Mouse (Mus musculus) forebrain, embryonic 16.5 days (tissue): ENCODE results near the gene Fxyd7. TPM values are rescaled to one million over a fixed set of nuclear protein-coding genes. Genes with fewer than 3 reads are reported as not detected.

Experiments used
- ATAC-seq: fragments of 200-750 bp; cut with Nextera tagmentation; 2 replicates; pipeline ENCODE4 v1.8.0; 2017; ENCODE audit warnings: mild to moderate bottlenecking, moderate library complexity
- H3K27ac ChIP-seq: fragments of 300-500 bp; sonication (generic); 2 replicates; pipeline ENCODE4 v1.5.1; 2014; ENCODE audit warnings: low read length, control low read depth
- H3K27me3 ChIP-seq: fragments of 300-500 bp; sonication (generic); replicated peaks from 2 replicates; pipeline ENCODE4 v1.6.1; 2014; ENCODE audit warnings: low read length; ENCODE audit not compliant: control insufficient read depth, insufficient read depth
- H3K36me3 ChIP-seq: fragments of 300-500 bp; sonication (generic); 2 replicates; pipeline ENCODE4 v1.6.1; 2014; ENCODE audit not compliant: control insufficient read depth, insufficient read depth
- H3K4me1 ChIP-seq: fragments of 300-500 bp; sonication (generic); replicated peaks from 2 replicates; pipeline ENCODE4 v1.6.1; 2014; ENCODE audit warnings: low read length; ENCODE audit not compliant: control insufficient read depth, insufficient read depth
- H3K4me2 ChIP-seq: fragments of 300-500 bp; sonication (generic); 2 replicates; pipeline ENCODE4 v1.6.1; 2014; ENCODE audit warnings: mild to moderate bottlenecking, low read length, control low read depth
- H3K4me3 ChIP-seq: fragments of 300-500 bp; sonication (generic); replicated peaks from 2 replicates; pipeline ENCODE4 v1.5.1; 2014; ENCODE audit warnings: mild to moderate bottlenecking, low read length, control low read depth
- H3K9ac ChIP-seq: fragments of 300-500 bp; sonication (generic); replicated peaks from 2 replicates; pipeline ENCODE4 v1.6.1; 2014; ENCODE audit warnings: low read depth, low read length, control low read depth
- H3K9me3 ChIP-seq: fragments of 300-500 bp; sonication (generic); 2 replicates; pipeline ENCODE4 v1.6.1; 2016; ENCODE audit warnings: low read length; ENCODE audit not compliant: control insufficient read depth
- WGBS: fragments of 180-500 bp; shearing (Covaris S2); extraction: QIAGEN DNeasy Blood & Tissue Kit; methylation state at CpG from one replicate; pipeline ENCODE4 v1.1.7; 2014; 5-methylcytosine and 5-hydroxymethylcytosine counted together
- polyA plus RNA-seq: library from polyadenylated mRNA; unstranded; fragments of >200 nt; fragmentation: Nextera tagmentation; extraction: Ambion mirVana; gene quantifications from 2 replicates; pipeline ENCODE4 v1.2.1, GENCODE M21; 2015

Fxyd7 gene
- polyA plus RNA-seq, 1 experiment from 2014 or later: 95.0 TPM

DNA sequence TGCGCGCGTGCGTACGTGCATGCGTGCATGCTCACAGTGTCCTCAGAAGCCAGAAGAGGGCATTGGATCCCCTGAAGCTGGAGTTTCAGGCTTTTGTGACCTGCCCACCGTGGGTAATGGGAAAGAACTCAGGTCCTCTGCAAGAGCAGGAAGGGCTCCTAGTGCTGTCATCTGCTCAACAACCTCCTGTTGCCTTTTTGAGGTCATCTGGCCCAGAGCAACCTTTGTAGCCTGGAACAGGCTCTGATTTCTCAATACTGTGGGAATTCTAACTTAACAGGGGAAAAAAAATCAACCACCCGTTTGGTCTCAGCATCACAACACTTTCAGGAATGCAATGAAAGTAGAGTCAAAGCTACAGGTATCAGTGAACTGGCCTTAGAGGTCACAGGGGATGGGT lies 28.4 kb upstream of the Fxyd7 start:
- no peaks in the 10 kb centered on the region for H3K9me3 ChIP-seq
- H3K9ac ChIP-seq: no peak overlapping the region
- no peak overlapping the region for H3K27ac ChIP-seq
- no peak for ATAC-seq
- no peaks in the 10 kb centered on the region for H3K36me3 ChIP-seq
- H3K27me3 ChIP-seq: no peaks in the 10 kb centered on the region
- no peaks in the 10 kb centered on the region for H3K4me1 ChIP-seq
- 92% methylated on average over 8 of the region's 8 CpGs for WGBS
- H3K4me3 ChIP-seq: no peak overlapping the region
- no peak overlapping the region for H3K4me2 ChIP-seq

DNA sequence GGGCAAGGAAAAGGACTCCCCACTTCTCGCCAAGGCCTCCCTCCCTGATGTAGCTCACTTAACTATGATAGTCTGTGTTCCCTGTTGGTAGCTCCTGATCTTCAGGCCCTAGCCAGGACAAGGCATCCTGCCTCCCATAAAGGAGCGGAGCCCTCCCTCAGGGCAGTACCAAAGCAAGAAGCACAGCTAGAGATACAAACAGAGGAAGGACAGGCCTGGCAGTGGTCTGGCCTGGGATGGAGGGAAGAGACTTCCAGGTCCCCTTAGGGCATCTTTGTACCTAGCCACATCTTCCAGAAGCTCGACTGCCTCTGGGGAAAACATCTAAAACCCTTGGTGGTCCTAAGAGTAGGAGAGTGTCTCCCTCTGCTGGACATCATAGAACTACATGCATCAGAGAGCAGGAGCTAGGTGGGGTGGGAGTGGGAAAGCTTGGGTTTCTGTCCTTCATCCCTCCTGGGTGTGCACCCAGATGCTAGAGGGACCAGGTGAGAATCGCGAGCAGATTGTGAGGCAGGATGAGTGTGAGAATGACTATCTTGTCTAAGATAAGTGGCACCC lies 26.7 kb upstream of the Fxyd7 start:
- WGBS: 42% methylated on average over 5 of the region's 5 CpGs
- peak; percentile 43; the same call in 1 of the 2 replicates for ATAC-seq
- no peak overlapping the region for H3K27ac ChIP-seq

DNA sequence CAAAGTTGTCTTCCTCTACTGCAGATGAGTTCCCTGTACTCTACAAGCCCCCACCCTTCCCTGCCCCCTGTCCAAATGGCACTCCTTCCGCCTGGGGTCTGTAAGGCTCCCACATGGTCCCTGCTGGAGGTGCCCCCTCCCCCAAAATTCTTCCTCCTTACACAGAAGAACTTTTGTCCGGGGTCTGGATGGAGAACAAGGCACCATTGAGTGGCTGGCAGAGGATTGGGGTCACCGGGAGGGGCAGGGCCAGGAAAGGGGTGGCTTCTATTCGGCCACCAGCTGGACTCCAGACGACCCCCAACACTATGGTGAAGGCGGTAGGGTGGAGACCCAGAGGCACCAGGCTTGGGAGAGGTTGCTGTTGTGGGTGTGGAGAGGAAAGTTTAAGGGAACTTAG lies 26.2 kb upstream of the Fxyd7 start:
- WGBS: 44% methylated on average over 6 of the region's 6 CpGs
- ATAC-seq: peak; percentile 45
- H3K27ac ChIP-seq: no peak overlapping the region

More for the DNA sequence above, 26.7 kb upstream of the Fxyd7 start:
- H3K4me2 ChIP-seq: no peak overlapping the region
- no peak overlapping the region for H3K9ac ChIP-seq
- H3K4me1 ChIP-seq: no peaks in the 10 kb centered on the region
- H3K4me3 ChIP-seq: no peak overlapping the region
- H3K9me3 ChIP-seq: no peaks in the 10 kb centered on the region
- no peaks in the 10 kb centered on the region for H3K27me3 ChIP-seq
- no peaks in the 10 kb centered on the region for H3K36me3 ChIP-seq

GRCm38 (mm10) chr7:31076492-31076891 lies 25.2 kb upstream of the Fxyd7 start, which contains the start of gene Fxyd3:
Fxyd3 (minus strand) TSS chr7:31076704.
- H3K9ac ChIP-seq: no peak within 1 kb of the TSS
- no peaks in the 10 kb centered on the region for H3K9me3 ChIP-seq
- H3K4me2 ChIP-seq: no peak within 1 kb of the TSS
- H3K27ac ChIP-seq: no peak within 1 kb of the TSS
- no peak within 1 kb of the TSS for H3K4me3 ChIP-seq
- ATAC-seq: no peak
- no peaks in the 10 kb centered on the region for H3K4me1 ChIP-seq
- WGBS: 57% methylated on average over 5 of the region's 5 CpGs
- no peaks in the 10 kb centered on the region for H3K27me3 ChIP-seq
- no peaks in the 10 kb centered on the region for H3K36me3 ChIP-seq

More for the DNA sequence above, 26.2 kb upstream of the Fxyd7 start:
- H3K9ac ChIP-seq: no peak overlapping the region
- H3K9me3 ChIP-seq: no peaks in the 10 kb centered on the region
- no peak overlapping the region for H3K4me2 ChIP-seq
- H3K27me3 ChIP-seq: no peaks in the 10 kb centered on the region
- no peak overlapping the region for H3K4me3 ChIP-seq
- no peaks in the 10 kb centered on the region for H3K4me1 ChIP-seq
- no peaks in the 10 kb centered on the region for H3K36me3 ChIP-seq

GRCm38 (mm10) chr7:31074713-31075069 lies 23.4 kb upstream of the Fxyd7 start:
- no peak overlapping the region for H3K9ac ChIP-seq
- no peak for ATAC-seq
- no peaks in the 10 kb centered on the region for H3K9me3 ChIP-seq
- no peaks in the 10 kb centered on the region for H3K4me1 ChIP-seq
- no peaks in the 10 kb centered on the region for H3K36me3 ChIP-seq
- H3K4me3 ChIP-seq: no peak overlapping the region
- no peak overlapping the region for H3K4me2 ChIP-seq
- no peaks in the 10 kb centered on the region for H3K27me3 ChIP-seq
- no peak overlapping the region for H3K27ac ChIP-seq
- 66% methylated on average over 5 of the region's 5 CpGs for WGBS

GRCm38 (mm10) chr7:31074061-31074712 lies 22.9 kb upstream of the Fxyd7 start:
- Histone ChIP-seq H3K9ac (no peak overlapping the region), H3K4me2 (no peak overlapping the region), H3K4me1 (no peaks in the 10 kb centered on the region), H3K9me3 (no peaks in the 10 kb centered on the region), H3K36me3 (no peaks in the 10 kb centered on the region), H3K27me3 (no peaks in the 10 kb centered on the region), H3K27ac (no peak overlapping the region), H3K4me3 (no peak overlapping the region)
- no peak for ATAC-seq
- 79% methylated on average over 7 of the region's 7 CpGs for WGBS

DNA sequence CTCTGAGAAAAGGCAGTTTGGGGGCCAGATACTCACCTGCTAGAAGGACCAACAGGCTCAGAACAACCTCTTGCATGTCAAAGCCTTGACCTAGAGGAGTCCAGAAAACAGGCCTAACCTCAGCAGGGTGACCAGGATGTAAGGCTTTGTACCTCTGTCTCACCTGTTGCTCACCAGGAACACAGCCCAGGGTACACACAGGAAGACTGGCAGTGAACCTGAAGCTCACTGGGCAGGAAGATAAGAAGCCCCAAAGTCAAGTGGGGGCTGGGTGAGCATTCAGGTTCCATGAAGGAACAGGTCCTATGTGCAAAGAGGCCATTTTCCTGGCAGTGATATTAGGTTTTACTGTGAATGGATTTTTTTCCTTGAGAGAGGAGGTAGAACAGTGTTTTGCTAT lies 22.3 kb upstream of the Fxyd7 start:
- H3K4me1 ChIP-seq: no peaks in the 10 kb centered on the region
- H3K4me3 ChIP-seq: no peak overlapping the region
- no peaks in the 10 kb centered on the region for H3K27me3 ChIP-seq
- H3K9me3 ChIP-seq: no peaks in the 10 kb centered on the region
- no peak for ATAC-seq
- no peaks in the 10 kb centered on the region for H3K36me3 ChIP-seq
- no peak overlapping the region for H3K9ac ChIP-seq
- no peak overlapping the region for H3K4me2 ChIP-seq
- H3K27ac ChIP-seq: no peak overlapping the region

DNA sequence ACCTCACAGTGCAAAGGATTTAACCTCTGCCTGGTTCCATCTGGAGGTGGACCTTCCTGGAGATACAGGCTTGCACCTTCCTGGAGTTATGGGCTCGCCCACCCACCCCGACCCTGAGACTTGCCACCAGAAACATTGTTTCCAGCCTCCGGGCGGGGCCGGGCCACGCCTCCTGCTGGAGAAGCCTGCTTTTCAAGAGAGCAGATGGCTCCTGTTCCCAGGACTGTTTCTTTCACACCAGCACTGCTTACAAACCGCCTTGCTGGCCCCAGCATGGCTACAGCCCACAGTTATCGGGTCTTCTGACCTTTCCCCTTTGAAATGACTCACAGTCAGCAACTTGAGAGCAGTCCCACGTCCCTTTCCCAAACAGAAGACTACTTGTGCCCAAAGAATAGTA lies 21.1 kb upstream of the Fxyd7 start:
- WGBS: 64% methylated on average over 9 of the region's 9 CpGs
- Histone ChIP-seq H3K4me1 (no peaks in the 10 kb centered on the region), H3K9ac (no peak overlapping the region), H3K27ac (no peak overlapping the region), H3K27me3 (no peaks in the 10 kb centered on the region), H3K9me3 (no peaks in the 10 kb centered on the region), H3K4me2 (no peak overlapping the region), H3K36me3 (no peaks in the 10 kb centered on the region), H3K4me3 (no peak overlapping the region)
- no peak for ATAC-seq

GRCm38 (mm10) chr7:31070324-31070723 lies 19.1 kb upstream of the Fxyd7 start:
- H3K9ac ChIP-seq: no peak overlapping the region
- WGBS: 81% methylated on average over 6 of the region's 6 CpGs

GRCm38 (mm10) chr7:31069491-31069890 lies 18.2 kb upstream of the Fxyd7 start:
- Histone ChIP-seq H3K9me3 (no peaks in the 10 kb centered on the region), H3K27ac (no peak overlapping the region), H3K27me3 (no peaks in the 10 kb centered on the region), H3K4me1 (no peaks in the 10 kb centered on the region), H3K9ac (no peak overlapping the region), H3K4me3 (no peak overlapping the region), H3K36me3 (no peaks in the 10 kb centered on the region), H3K4me2 (no peak overlapping the region)
- WGBS: 87% methylated on average over 14 of the region's 14 CpGs
- no peak for ATAC-seq

More at GRCm38 (mm10) chr7:31070324-31070723, 19.1 kb upstream of the Fxyd7 start:
- ATAC-seq: no peak
- H3K36me3 ChIP-seq: no peaks in the 10 kb centered on the region
- no peaks in the 10 kb centered on the region for H3K27me3 ChIP-seq
- no peaks in the 10 kb centered on the region for H3K9me3 ChIP-seq
- no peak overlapping the region for H3K27ac ChIP-seq
- no peaks in the 10 kb centered on the region for H3K4me1 ChIP-seq
- H3K4me3 ChIP-seq: no peak overlapping the region
- H3K4me2 ChIP-seq: no peak overlapping the region
